Mouse (Mus musculus) heart, postnatal 0 days (tissue): ENCODE measurements around the gene Sik3. TPM values are rescaled to one million over a fixed set of nuclear protein-coding genes. Genes with fewer than 3 reads are reported as not detected.

Source experiments
- ATAC-seq: fragments of 200-750 bp; cut with Nextera tagmentation; 2 replicates; pipeline ENCODE4 v1.8.0; 2017; ENCODE audit warnings: low read depth, moderate number of reproducible peaks, moderate library complexity; ENCODE audit not compliant: insufficient read depth
- DNase-seq: peaks from one replicate; pipeline ENCODE4 v3.0.0-alpha.2; 2016; ENCODE audit warnings: low spot score
- H3K27ac ChIP-seq: fragments of 300-500 bp; sonication (generic); 2 replicates; pipeline ENCODE4 v1.5.1; 2014; ENCODE audit warnings: low read depth, mild to moderate bottlenecking
- H3K27me3 ChIP-seq: fragments of 300-500 bp; sonication (generic); 2 replicates; pipeline ENCODE4 v1.6.1; 2014; ENCODE audit warnings: low read length, mixed read lengths; ENCODE audit not compliant: control insufficient read depth, insufficient read depth
- H3K36me3 ChIP-seq: fragments of 300-500 bp; sonication (generic); replicated peaks from 2 replicates; pipeline ENCODE4 v1.6.1; 2014; ENCODE audit warnings: low read length, mixed read lengths; ENCODE audit not compliant: control insufficient read depth, insufficient read depth
- H3K4me1 ChIP-seq: fragments of 300-500 bp; sonication (generic); 2 replicates; pipeline ENCODE4 v1.6.1; 2014; ENCODE audit warnings: antibody characterized with exemption; ENCODE audit not compliant: control insufficient read depth, insufficient read depth
- H3K4me2 ChIP-seq: fragments of 300-500 bp; sonication (generic); 2 replicates; pipeline ENCODE4 v1.6.1; 2014; ENCODE audit warnings: low read depth, mild to moderate bottlenecking, low read length, moderate library complexity
- H3K4me3 ChIP-seq: fragments of 300-500 bp; sonication (generic); 2 replicates; pipeline ENCODE4 v1.5.1; 2014; ENCODE audit warnings: low read depth, low read length
- H3K9ac ChIP-seq: fragments of 300-500 bp; sonication (generic); replicated peaks from 2 replicates; pipeline ENCODE4 v1.6.1; 2014; ENCODE audit warnings: low read depth, low read length, mixed read lengths
- H3K9me3 ChIP-seq: fragments of 300-500 bp; sonication (generic); replicated peaks from 2 replicates; pipeline ENCODE4 v1.6.1; 2016; ENCODE audit warnings: low read length; ENCODE audit not compliant: control insufficient read depth
- CTCF ChIP-seq: IDR thresholded peaks from 2 replicates; pipeline ENCODE4 v1.5.1; 2016; ENCODE audit warnings: antibody characterized with exemption, control low read depth, low read depth
- EP300 ChIP-seq: IDR thresholded peaks from 2 replicates; pipeline ENCODE4 v1.6.1; 2016; ENCODE audit warnings: antibody characterized with exemption, low read depth
- WGBS: fragments of 180-500 bp; shearing (Covaris S2); extraction: QIAGEN DNeasy Blood & Tissue Kit; methylation state at CpG from one replicate; pipeline ENCODE4 v1.1.7; 2014; 5-methylcytosine and 5-hydroxymethylcytosine counted together
- polyA plus RNA-seq: library from polyadenylated mRNA; unstranded; fragments of >200 nt; fragmentation: Nextera tagmentation; extraction: Ambion mirVana; gene quantifications from 2 replicates; pipeline ENCODE4 v1.2.1, GENCODE M21; 2015
- total RNA-seq: library from RNA; depleted of rRNA; stranded (reverse); fragments of >200 nt; gene quantifications from 2 replicates; pipeline ENCODE4 v1.2.3, GENCODE M21; 2014; ENCODE audit warnings: low replicate concordance

Sik3 gene
- total and polyA plus RNA-seq, 2 experiments from 2014 or later: 13.1 to 35.3 TPM

DNA sequence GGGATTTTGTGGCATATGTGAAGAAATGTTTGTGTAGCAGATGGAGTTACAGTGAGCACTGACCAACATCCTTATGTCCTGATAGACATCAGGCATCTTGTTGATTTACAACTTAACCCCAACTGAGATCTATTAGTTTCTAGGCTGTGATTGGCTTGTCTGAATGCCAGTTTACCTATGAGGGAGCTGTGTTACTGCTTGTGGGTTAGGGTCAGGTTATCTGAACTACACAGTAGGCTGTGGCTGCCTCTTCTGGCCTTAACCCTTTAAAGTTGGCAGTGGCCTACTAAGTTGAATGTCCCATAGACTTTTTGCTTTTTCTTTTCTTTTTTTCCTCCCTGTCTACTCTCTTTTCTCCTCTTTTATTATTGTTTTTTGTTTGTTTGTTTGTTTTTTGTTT, 98.7 kb downstream of the Sik3 start:
- ATAC-seq (no peak), DNase-seq (no peak)
- no peak overlapping the region for H3K9ac ChIP-seq
- peak overlapping the region; percentile 44 for H3K4me2 ChIP-seq
- no peak for TF ChIP-seq CTCF
- no peak for TF ChIP-seq EP300
- peak overlapping the region; percentile 56 for H3K27ac ChIP-seq
- H3K4me3 ChIP-seq: no peak overlapping the region
- peaks cover 35% of the 10 kb centered on the region for H3K4me1 ChIP-seq
- no peaks in the 10 kb centered on the region for H3K36me3 ChIP-seq
- no peaks in the 10 kb centered on the region for H3K9me3 ChIP-seq
- no peaks in the 10 kb centered on the region for H3K27me3 ChIP-seq

GRCm38 (mm10) chr9:46112246-46112645, 99.6 kb downstream of the Sik3 start:
- H3K4me2 ChIP-seq: no peak overlapping the region
- peaks cover 35% of the 10 kb centered on the region for H3K4me1 ChIP-seq
- ATAC-seq (peak; percentile 69), DNase-seq (peak; percentile 57)
- H3K36me3 ChIP-seq: no peaks in the 10 kb centered on the region
- peak overlapping the region; percentile 60 for H3K27ac ChIP-seq
- no peaks in the 10 kb centered on the region for H3K9me3 ChIP-seq
- 26% methylated on average over 5 of the region's 5 CpGs for WGBS
- no peaks in the 10 kb centered on the region for H3K27me3 ChIP-seq
- no peak overlapping the region for H3K9ac ChIP-seq
- TF ChIP-seq EP300 (no peak), CTCF (no peak)
- no peak overlapping the region for H3K4me3 ChIP-seq

DNA sequence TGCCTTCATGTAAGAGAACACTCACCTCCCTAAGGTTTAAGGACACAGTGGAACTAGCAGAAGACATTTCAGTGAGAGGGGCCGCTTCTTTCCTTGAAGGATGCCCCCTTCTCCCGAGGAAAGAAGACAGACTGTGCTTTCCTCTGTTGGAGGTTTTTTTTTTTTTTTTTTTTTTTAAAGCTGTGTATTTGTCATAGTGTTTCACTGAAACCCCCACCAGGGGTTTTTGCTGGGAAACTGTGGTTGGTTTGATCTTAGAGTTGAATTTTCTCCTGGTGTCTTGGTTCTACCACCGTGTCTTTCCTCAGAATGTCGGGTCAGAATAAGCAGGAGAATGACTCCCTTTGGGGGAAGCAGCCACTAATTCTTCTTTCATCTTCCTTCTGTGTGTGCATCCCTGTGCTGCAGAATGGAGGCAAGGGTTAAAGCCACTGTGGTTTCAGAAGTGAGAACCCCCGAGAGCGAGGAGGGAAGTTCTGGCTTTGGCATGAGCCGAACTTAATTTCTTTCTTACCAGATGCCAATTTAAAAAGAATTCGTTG, 106.3 kb downstream of the Sik3 start:
- H3K27me3 ChIP-seq: no peaks in the 10 kb centered on the region
- TF ChIP-seq EP300: no peak
- TF ChIP-seq CTCF: no peak
- ATAC-seq: no peak
- H3K27ac ChIP-seq: no peak overlapping the region
- peaks cover 8% of the 10 kb centered on the region; the same call in 1 of the 2 replicates for H3K36me3 ChIP-seq
- no peaks in the 10 kb centered on the region for H3K9me3 ChIP-seq
- no peak overlapping the region for H3K4me2 ChIP-seq
- peaks cover 20% of the 10 kb centered on the region for H3K4me1 ChIP-seq
- H3K9ac ChIP-seq: no peak overlapping the region
- DNase-seq: no peak
- 88% methylated on average over 8 of the region's 8 CpGs for WGBS
- no peak overlapping the region for H3K4me3 ChIP-seq

GRCm38 (mm10) chr9:46119943-46120441, 107.4 kb downstream of the Sik3 start:
- TF ChIP-seq EP300 (peak; percentile 43; the same call in 1 of the 2 replicates), CTCF (no peak)
- Histone ChIP-seq H3K4me2 (no peak overlapping the region), H3K36me3 (peaks cover 18% of the 10 kb centered on the region)

DNA sequence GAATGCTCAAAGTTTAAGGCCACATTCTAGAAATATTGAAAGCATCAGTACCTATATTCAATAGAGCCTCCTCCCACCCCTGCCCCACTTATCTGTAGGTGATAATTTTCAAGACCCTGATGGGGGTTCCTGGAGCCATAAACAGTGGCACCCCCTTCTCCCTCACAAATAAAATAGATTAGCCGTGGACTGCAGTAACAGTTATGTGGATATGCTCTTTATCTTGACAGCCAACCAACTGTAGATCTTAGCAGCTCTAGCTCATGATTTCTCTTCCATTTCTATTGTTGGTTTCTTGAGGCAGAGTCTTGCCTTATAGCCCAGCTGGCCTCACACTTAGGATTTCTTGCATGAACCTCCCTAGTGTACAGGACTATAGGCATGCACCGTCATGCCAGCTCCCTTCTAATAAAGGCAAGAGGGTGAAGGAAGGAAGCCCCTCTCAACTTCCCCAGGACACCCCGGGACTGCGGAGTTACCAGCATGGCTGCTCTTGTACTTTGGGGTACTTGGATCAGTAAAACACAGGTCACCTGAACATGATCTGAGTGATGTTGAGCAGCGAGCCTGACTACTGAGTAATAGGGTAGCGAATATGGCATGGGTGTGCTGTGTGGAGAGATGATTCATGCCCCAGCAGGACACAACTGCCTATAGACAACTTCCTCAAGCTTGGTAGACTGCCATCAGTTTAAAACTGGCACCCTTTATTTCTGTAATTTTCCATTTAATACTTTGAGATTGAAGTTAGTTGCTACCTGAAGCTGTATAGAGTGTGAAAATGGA, 108.0 kb downstream of the Sik3 start:
- TF ChIP-seq CTCF (no peak), EP300 (no peak)
- no peak for ATAC-seq
- no peak overlapping the region for H3K4me2 ChIP-seq
- peaks cover 16% of the 10 kb centered on the region for H3K4me1 ChIP-seq
- 73% methylated on average over 6 of the region's 6 CpGs for WGBS
- H3K27ac ChIP-seq: peak overlapping the region; percentile 80
- DNase-seq: no peak
- no peak overlapping the region for H3K9ac ChIP-seq
- H3K4me3 ChIP-seq: no peak overlapping the region
- H3K9me3 ChIP-seq: no peaks in the 10 kb centered on the region
- peaks cover 23% of the 10 kb centered on the region for H3K36me3 ChIP-seq
- no peaks in the 10 kb centered on the region for H3K27me3 ChIP-seq

More at GRCm38 (mm10) chr9:46119943-46120441, 107.4 kb downstream of the Sik3 start:
- Histone ChIP-seq H3K4me3 (no peak overlapping the region), H3K9me3 (no peaks in the 10 kb centered on the region), H3K27ac (peak overlapping the region; percentile 80), H3K9ac (no peak overlapping the region), H3K27me3 (no peaks in the 10 kb centered on the region), H3K4me1 (peaks cover 20% of the 10 kb centered on the region)
- WGBS: 1% methylated on average over 6 of the region's 6 CpGs
- DNase-seq (peak; percentile 92), ATAC-seq (peak; percentile 97)
